Mouse (Mus musculus) small intestine, adult 2 months (tissue): ENCODE measurements at regions not wholly inside any gene's neighbourhood (a gene's known extent, or its start where the extent isn't known, plus 50 kb on each side); places are given as distances from the start of the nearest gene placed in this dataset.

Source experiments
- CTCF ChIP-seq: fragments of 200-500 bp; IDR thresholded peaks from 2 replicates; pipeline ENCODE4 v1.5.1; 2012; ENCODE audit warnings: low read depth, mild to moderate bottlenecking, control low read depth, inconsistent platforms, low read length, moderate library complexity, mixed read lengths; ENCODE audit not compliant: insufficient replicate concordance, insufficient read length; ENCODE audit errors: extremely low read depth
- POLR2A ChIP-seq: fragments of 200-500 bp; IDR thresholded peaks from 2 replicates; pipeline ENCODE4 v1.6.1; 2012; ENCODE audit warnings: low read depth, mild to moderate bottlenecking, control low read depth, inconsistent platforms, low read length, moderate library complexity

- TF ChIP-seq CTCF (no peak), POLR2A (no peak)
Observed at GRCm38 (mm10) chr11:45256019-45256418, 595.8 kb upstream of the Clint1 start.
